Mouse (Mus musculus) liver, embryonic 13.5 days (tissue): ENCODE results near the gene Fggy. TPM values are rescaled to one million over a fixed set of nuclear protein-coding genes. Genes with fewer than 3 reads are reported as not detected.
A peak's percentile ranks its signal among the peaks of the same experiment; 100 is the strongest.

Experiments
- ATAC-seq: fragments of 200-750 bp; cut with Nextera tagmentation; 2 replicates; pipeline ENCODE4 v1.8.0; 2017; ENCODE audit warnings: low read depth, mild to moderate bottlenecking, moderate number of reproducible peaks, moderate library complexity
- DNase-seq: peaks from one replicate; pipeline ENCODE4 v3.0.0; 2022
- H3K27ac ChIP-seq: fragments of 300-500 bp; sonication (generic); 2 replicates; pipeline ENCODE4 v1.5.1; 2015; ENCODE audit warnings: moderate library complexity, mild to moderate bottlenecking, inconsistent platforms
- H3K27me3 ChIP-seq: fragments of 300-500 bp; sonication (generic); 2 replicates; pipeline ENCODE4 v1.6.1; 2015; ENCODE audit warnings: mild to moderate bottlenecking, inconsistent platforms
- H3K36me3 ChIP-seq: fragments of 300-500 bp; sonication (generic); 2 replicates; pipeline ENCODE4 v1.6.1; 2015; ENCODE audit warnings: mild to moderate bottlenecking, inconsistent platforms
- H3K4me1 ChIP-seq: fragments of 300-500 bp; sonication (generic); replicated peaks from 2 replicates; pipeline ENCODE4 v1.6.1; 2015; ENCODE audit warnings: inconsistent platforms
- H3K4me2 ChIP-seq: fragments of 300-500 bp; sonication (generic); 2 replicates; pipeline ENCODE4 v1.6.1; 2015; ENCODE audit warnings: inconsistent platforms, mild to moderate bottlenecking, moderate library complexity
- H3K4me3 ChIP-seq: fragments of 300-500 bp; sonication (generic); replicated peaks from 2 replicates; pipeline ENCODE4 v1.5.1; 2015; ENCODE audit warnings: mild to moderate bottlenecking, inconsistent platforms
- H3K9ac ChIP-seq: fragments of 300-500 bp; sonication (generic); 2 replicates; pipeline ENCODE4 v1.6.1; 2015; ENCODE audit warnings: mild to moderate bottlenecking, inconsistent platforms
- H3K9me3 ChIP-seq: fragments of 300-500 bp; sonication (generic); replicated peaks from 2 replicates; pipeline ENCODE4 v1.6.1; 2016; ENCODE audit warnings: inconsistent platforms
- WGBS: fragments of 180-500 bp; shearing (Covaris S2); methylation state at CpG from one replicate; pipeline ENCODE4 v1.1.7; 2015; ENCODE audit not compliant: insufficient replicate concordance; 5-methylcytosine and 5-hydroxymethylcytosine counted together
- polyA plus RNA-seq: library from polyadenylated mRNA; unstranded; fragments of >200 nt; fragmentation: Nextera tagmentation; extraction: Ambion mirVana; gene quantifications from 2 replicates; pipeline ENCODE4 v1.2.1, GENCODE M21; 2015

Fggy gene
- polyA plus RNA-seq, 1 experiment from 2014 or later: 13.9 TPM

- Histone ChIP-seq H3K4me3 (no peak overlapping the region), H3K9me3 (no peaks in the 10 kb centered on the region), H3K27ac (no peak overlapping the region), H3K4me1 (no peaks in the 10 kb centered on the region; the same call in 1 of the 2 replicates), H3K9ac (no peak overlapping the region), H3K36me3 (no peaks in the 10 kb centered on the region), H3K4me2 (no peak overlapping the region), H3K27me3 (no peaks in the 10 kb centered on the region)
- DNase-seq: no peak
- 41% methylated on average over 2 of the region's 2 CpGs for WGBS
- no peak for ATAC-seq
Observed at GRCm38 (mm10) chr4:95736674-95737073, 179.4 kb downstream of the Fggy start.

- DNase-seq: no peak
- H3K4me2 ChIP-seq: no peak overlapping the region
- peak overlapping the region; percentile 53 for H3K27ac ChIP-seq
- H3K27me3 ChIP-seq: no peaks in the 10 kb centered on the region
- ATAC-seq: peak; percentile 54
- no peak overlapping the region for H3K4me3 ChIP-seq
- H3K36me3 ChIP-seq: no peaks in the 10 kb centered on the region
- no peak overlapping the region for H3K9ac ChIP-seq
- 30% methylated on average over 5 of the region's 5 CpGs for WGBS
- H3K4me1 ChIP-seq: no peaks in the 10 kb centered on the region; the same call in 1 of the 2 replicates
- H3K9me3 ChIP-seq: no peaks in the 10 kb centered on the region
Observed at GRCm38 (mm10) chr4:95738179-95738578, 180.9 kb downstream of the Fggy start.

DNA sequence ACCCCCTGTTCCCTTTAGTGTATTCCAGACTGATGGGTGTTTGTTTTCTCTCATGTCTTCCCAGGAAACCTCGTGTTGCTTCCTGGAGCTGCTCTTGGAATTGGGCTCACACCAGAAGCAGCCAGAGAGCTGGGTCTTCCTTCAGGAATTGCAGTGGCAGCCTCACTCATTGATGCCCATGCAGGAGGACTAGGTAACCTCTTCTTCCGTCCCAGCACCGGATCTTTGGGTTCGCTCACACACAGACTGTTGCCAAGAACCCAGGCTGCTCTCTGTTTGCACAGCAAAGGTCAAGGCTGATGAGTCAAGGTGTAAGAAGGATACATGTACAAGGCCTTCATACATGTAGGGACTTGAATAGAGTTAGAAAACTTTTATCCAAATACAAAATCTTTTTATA, 181.4 kb downstream of the Fggy start:
- H3K4me3 ChIP-seq: no peak overlapping the region
- ATAC-seq (no peak), DNase-seq (no peak)
- no peaks in the 10 kb centered on the region for H3K9me3 ChIP-seq
- H3K9ac ChIP-seq: no peak overlapping the region
- 54% methylated on average over 4 of the region's 4 CpGs for WGBS
- peak overlapping the region; percentile 53 for H3K27ac ChIP-seq
- H3K36me3 ChIP-seq: no peaks in the 10 kb centered on the region
- no peaks in the 10 kb centered on the region; the same call in 1 of the 2 replicates for H3K4me1 ChIP-seq
- no peak overlapping the region for H3K4me2 ChIP-seq
- H3K27me3 ChIP-seq: no peaks in the 10 kb centered on the region

- no peaks in the 10 kb centered on the region for H3K27me3 ChIP-seq
- H3K4me2 ChIP-seq: no peak overlapping the region
- no peaks in the 10 kb centered on the region; the same call in 1 of the 2 replicates for H3K4me1 ChIP-seq
- no peak overlapping the region for H3K9ac ChIP-seq
- no peak overlapping the region for H3K4me3 ChIP-seq
- no peaks in the 10 kb centered on the region for H3K36me3 ChIP-seq
- H3K27ac ChIP-seq: no peak overlapping the region
- DNase-seq (no peak), ATAC-seq (no peak)
- H3K9me3 ChIP-seq: no peaks in the 10 kb centered on the region
- 30% methylated on average over 7 of the region's 7 CpGs for WGBS
Observed at GRCm38 (mm10) chr4:95741115-95741734, 183.9 kb downstream of the Fggy start.

DNA sequence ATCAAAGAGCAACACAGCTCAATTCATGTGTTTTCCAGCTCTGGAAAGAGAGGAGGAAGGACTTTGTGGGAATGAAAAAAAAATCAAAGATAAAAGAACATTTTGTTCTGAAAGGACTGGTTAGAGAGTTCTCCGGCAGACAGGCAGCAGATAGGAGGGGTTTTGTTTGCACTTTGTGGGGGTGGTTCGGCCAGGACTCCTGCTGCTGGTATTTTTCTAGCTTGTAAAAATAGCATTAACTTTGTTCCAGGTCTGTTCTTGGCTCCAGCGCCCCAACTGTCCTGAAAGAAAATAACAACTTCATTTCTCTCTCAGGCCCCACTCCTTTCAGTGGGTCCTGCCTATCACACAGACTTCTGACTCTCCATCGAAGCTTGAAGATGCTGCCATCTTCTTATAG, 185.7 kb downstream of the Fggy start:
- H3K4me2 ChIP-seq: no peak overlapping the region
- H3K4me3 ChIP-seq: no peak overlapping the region
- H3K4me1 ChIP-seq: no peaks in the 10 kb centered on the region; the same call in 1 of the 2 replicates
- no peaks in the 10 kb centered on the region for H3K27me3 ChIP-seq
- no peaks in the 10 kb centered on the region for H3K36me3 ChIP-seq
- H3K9me3 ChIP-seq: no peaks in the 10 kb centered on the region
- ATAC-seq (no peak), DNase-seq (no peak)
- H3K27ac ChIP-seq: no peak overlapping the region
- 48% methylated on average over 4 of the region's 4 CpGs for WGBS
- H3K9ac ChIP-seq: no peak overlapping the region

- H3K27me3 ChIP-seq: no peaks in the 10 kb centered on the region
- WGBS: 64% methylated on average over 6 of the region's 6 CpGs
- no peak for DNase-seq
- H3K4me1 ChIP-seq: no peaks in the 10 kb centered on the region
- no peaks in the 10 kb centered on the region for H3K9me3 ChIP-seq
- H3K4me2 ChIP-seq: no peak overlapping the region
- ATAC-seq: no peak
- no peaks in the 10 kb centered on the region for H3K36me3 ChIP-seq
- H3K4me3 ChIP-seq: no peak overlapping the region
- H3K9ac ChIP-seq: no peak overlapping the region
- no peak overlapping the region for H3K27ac ChIP-seq
Observed at GRCm38 (mm10) chr4:95746954-95747353, 189.6 kb downstream of the Fggy start.

DNA sequence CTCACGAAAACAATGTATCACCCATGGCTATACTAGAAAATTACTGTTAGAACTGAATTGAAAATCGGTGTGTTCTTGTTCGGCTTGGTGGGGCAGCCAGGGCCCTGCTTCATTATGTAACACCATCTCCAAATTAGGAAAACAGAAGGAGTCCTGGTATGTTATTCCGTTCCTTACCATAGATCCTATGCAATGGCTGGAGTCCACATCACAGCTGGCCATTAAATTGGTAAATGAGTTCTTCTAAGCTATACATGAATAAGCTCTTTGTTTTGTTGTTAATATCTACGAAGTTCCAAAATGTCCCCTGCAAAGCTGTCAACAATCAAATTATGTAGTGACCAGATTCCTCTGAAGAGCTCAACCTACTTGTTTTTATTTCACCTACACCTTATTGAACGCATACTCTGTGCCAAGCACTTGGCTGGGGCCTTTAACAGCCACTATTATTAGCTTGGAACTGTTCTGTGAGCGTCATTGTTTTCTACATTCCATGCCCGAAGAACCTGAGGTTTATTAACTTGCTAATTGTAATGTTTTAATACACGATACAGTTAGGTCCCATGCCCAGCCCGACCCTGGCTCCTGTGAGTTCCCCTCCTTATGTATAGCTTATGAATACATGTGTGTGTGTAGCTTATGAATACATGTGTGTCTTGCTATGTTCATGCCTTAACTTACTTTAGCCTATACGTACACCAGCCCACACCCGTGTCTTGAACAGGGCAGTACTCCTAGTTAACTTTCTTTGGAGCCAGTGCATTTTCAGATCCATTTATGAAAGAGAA, 190.3 kb downstream of the Fggy start:
- no peak overlapping the region for H3K9ac ChIP-seq
- H3K27ac ChIP-seq: no peak overlapping the region
- no peaks in the 10 kb centered on the region for H3K36me3 ChIP-seq
- no peak for DNase-seq
- WGBS: 71% methylated on average over 12 of the region's 12 CpGs
- no peaks in the 10 kb centered on the region for H3K4me1 ChIP-seq
- no peaks in the 10 kb centered on the region for H3K27me3 ChIP-seq
- no peak overlapping the region for H3K4me2 ChIP-seq
- ATAC-seq: no peak
- no peaks in the 10 kb centered on the region for H3K9me3 ChIP-seq
- no peak overlapping the region for H3K4me3 ChIP-seq

- Histone ChIP-seq H3K4me3 (no peak overlapping the region), H3K9ac (no peak overlapping the region), H3K27ac (no peak overlapping the region), H3K9me3 (no peaks in the 10 kb centered on the region), H3K4me1 (no peaks in the 10 kb centered on the region), H3K36me3 (no peaks in the 10 kb centered on the region), H3K27me3 (no peaks in the 10 kb centered on the region), H3K4me2 (no peak overlapping the region)
- ATAC-seq (no peak), DNase-seq (no peak)
- WGBS: 61% methylated on average over 5 of the region's 5 CpGs
Observed at GRCm38 (mm10) chr4:95750186-95750585, 192.9 kb downstream of the Fggy start.

- DNase-seq: no peak
- H3K4me1 ChIP-seq: no peaks in the 10 kb centered on the region
- ATAC-seq: no peak
- no peak overlapping the region for H3K4me2 ChIP-seq
- no peaks in the 10 kb centered on the region for H3K9me3 ChIP-seq
- H3K4me3 ChIP-seq: no peak overlapping the region
- H3K27ac ChIP-seq: no peak overlapping the region
- H3K27me3 ChIP-seq: no peaks in the 10 kb centered on the region
- 61% methylated on average over 6 of the region's 6 CpGs for WGBS
- no peaks in the 10 kb centered on the region for H3K36me3 ChIP-seq
- no peak overlapping the region for H3K9ac ChIP-seq
Observed at GRCm38 (mm10) chr4:95752538-95753188, 195.4 kb downstream of the Fggy start.

GRCm38 (mm10) chr4:95759027-95759731, 201.9 kb downstream of the Fggy start:
- no peak overlapping the region for H3K9ac ChIP-seq
- WGBS: 58% methylated on average over 5 of the region's 5 CpGs
- ATAC-seq: no peak
- no peaks in the 10 kb centered on the region for H3K27me3 ChIP-seq
- H3K4me1 ChIP-seq: no peaks in the 10 kb centered on the region
- no peaks in the 10 kb centered on the region for H3K36me3 ChIP-seq
- no peak overlapping the region for H3K27ac ChIP-seq
- no peaks in the 10 kb centered on the region for H3K9me3 ChIP-seq
- no peak overlapping the region for H3K4me2 ChIP-seq
- DNase-seq: no peak
- H3K4me3 ChIP-seq: no peak overlapping the region

- H3K4me3 ChIP-seq: no peak overlapping the region
- no peak for DNase-seq
- no peak overlapping the region for H3K4me2 ChIP-seq
- no peaks in the 10 kb centered on the region for H3K4me1 ChIP-seq
- no peak overlapping the region for H3K9ac ChIP-seq
- no peaks in the 10 kb centered on the region for H3K9me3 ChIP-seq
- 37% methylated on average over 2 of the region's 2 CpGs for WGBS
- ATAC-seq: no peak
- H3K36me3 ChIP-seq: no peaks in the 10 kb centered on the region
- no peak overlapping the region for H3K27ac ChIP-seq
- H3K27me3 ChIP-seq: no peaks in the 10 kb centered on the region
Observed at GRCm38 (mm10) chr4:95765359-95765758, 208.1 kb downstream of the Fggy start.
